Mouse (Mus musculus): ENCODE measurements around the gene Nkx6-1.

Nkx6-1 gene

DNA sequence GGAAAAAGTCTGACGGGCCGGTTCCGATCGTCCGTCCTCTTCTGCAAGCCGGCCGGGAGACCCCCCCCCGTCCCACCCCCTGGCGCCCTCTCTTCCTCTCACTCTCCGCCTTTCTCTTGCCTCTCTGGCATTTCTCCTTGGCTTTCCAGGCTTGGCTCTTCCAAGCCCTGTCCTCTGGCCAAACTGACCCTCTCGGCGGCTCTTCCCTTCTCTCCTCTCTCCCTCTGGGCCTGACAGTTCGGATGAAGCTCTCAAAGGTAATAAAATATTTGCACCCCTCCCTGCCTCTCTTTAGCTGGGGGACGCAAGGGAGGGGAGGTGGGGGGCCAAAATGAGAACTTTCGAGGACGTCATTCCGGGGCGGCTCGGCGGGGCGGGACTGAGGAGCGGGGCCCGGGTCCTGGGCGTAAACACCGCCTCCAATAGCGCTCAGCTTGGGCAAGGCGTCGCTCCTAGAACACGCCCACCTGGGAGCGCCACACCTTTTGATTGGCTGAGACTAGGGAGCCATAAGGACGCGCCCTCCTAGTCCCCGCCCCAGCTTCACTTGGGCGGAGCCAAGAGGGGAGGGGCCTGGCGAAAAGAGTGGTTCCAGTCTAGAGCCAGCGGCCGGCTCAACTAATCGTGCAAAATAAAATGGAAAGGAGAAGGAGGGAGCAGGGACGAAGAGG lies at the start of gene Nkx6-1:
TSS of gene Nkx6-1 (minus strand) at position 52 of the 671 bp plus-strand sequence.
- no peak for DNase-seq

DNA sequence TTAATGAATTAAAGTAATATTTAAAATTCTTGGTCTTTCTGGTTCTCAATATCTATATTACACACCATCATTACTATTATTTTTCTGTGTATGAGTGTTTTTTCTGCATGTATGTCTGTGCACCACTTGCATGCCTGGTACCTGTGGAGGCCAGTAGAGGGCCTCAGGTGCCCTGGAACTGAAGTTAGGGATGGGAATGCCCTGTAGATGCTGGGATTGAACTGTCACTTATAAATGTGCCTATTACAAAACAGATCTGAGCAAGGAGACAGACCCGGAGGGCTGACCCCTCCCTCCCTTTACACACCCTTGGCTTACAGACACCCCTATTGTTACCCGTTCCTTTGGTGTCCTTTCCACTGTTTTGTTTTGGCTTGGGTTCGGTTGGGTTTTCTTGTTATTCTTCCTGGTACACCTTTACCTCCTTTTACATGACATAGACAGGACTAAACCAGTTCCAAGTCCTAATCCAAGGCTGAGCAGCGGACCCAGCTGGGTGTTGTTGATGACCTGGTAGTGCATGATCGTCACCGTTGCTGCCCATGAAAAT lies 48.3 kb upstream of the Nkx6-1 start:
- no peak for DNase-seq

GRCm38 (mm10) chr5:101703374-101704260 lies 38.8 kb upstream of the Nkx6-1 start:
- DNase-seq, result no peak

- no peak for DNase-seq
Measured at GRCm38 (mm10) chr5:101702636-101703035, 37.8 kb upstream of the Nkx6-1 start.

DNA sequence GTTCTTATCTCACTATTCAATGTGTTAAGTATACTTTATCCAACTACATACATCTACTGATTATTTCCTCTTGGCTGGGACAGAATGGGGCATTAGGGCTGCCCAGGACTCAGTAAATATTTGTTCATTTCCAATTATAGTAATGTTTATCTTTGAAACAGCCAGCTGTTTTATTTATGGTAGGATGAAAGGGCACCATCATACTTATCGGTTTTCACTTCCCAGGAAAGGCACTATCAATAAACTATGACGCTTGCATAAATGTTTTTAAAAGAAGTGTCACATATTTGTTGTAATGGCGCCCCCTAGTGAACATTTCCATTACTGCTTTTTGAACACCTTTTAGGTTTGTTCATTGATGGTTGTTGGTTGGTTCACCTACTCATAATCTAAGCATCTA lies 35.8 kb upstream of the Nkx6-1 start:
- no peak for DNase-seq

DNA sequence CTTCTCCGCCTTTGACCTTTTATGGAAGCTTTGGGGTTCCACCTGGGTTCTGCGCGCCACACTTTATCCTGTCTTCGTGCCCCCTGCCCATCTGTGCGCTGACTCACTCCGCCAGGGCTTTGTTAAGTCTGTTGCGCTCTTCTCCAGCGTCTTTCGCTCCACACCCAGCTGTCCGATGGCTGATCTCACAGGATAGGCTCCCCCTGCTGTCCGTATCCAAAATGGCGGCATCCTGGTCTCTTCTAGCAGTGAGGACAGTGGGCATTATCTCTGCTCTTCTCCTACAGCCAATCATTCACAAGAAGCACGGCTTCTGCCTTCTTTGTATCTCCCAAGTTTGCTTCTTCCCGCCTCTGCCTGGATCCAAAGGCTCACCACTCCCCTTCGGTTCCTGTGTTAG lies 23.8 kb upstream of the Nkx6-1 start:
- no peak for DNase-seq

DNA sequence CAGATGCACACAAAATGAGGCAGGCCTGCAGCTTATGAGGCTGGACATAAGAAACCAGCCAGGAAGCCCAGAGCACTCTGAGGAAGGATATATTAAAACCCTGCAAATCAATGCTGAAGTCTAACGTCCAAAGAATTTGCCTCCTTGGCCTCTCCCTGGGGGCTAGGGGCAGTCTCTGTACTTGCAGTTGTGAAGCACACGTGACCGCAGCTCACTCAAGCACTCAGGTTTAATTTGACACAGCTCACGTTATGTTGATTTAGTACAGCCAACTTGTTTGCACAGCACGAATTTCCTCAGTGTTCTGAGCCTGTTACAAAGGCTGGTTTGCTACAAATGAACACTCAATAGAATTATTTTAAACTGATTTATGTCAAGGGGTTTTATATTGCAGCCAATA lies 18.5 kb upstream of the Nkx6-1 start:
- DNase-seq, result no peak

GRCm38 (mm10) chr5:101680338-101680737 lies 15.5 kb upstream of the Nkx6-1 start:
- DNase-seq, result no peak

DNA sequence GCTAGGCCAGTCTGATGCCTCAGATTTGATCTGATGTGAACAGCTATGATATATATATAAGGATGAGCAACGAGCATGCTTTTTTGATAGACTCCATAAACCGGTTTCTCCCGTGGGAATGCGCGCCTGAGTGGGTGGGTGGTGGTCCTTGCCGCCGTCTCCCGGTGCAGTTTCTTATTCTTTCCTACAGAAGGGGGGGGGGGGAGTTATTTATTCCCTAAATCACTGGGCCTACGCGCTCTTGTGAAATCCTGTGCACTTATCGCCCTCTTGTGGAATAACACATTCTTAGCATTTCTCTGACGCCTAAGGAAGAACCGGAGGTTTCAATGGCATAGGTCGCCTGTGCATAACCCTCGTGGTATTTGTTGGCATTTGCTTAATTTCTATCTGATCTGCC lies 4.6 kb upstream of the Nkx6-1 start:
- DNase-seq, result no peak

- no peak for DNase-seq
Measured at GRCm38 (mm10) chr5:101668475-101668874, 3.7 kb upstream of the Nkx6-1 start.

DNA sequence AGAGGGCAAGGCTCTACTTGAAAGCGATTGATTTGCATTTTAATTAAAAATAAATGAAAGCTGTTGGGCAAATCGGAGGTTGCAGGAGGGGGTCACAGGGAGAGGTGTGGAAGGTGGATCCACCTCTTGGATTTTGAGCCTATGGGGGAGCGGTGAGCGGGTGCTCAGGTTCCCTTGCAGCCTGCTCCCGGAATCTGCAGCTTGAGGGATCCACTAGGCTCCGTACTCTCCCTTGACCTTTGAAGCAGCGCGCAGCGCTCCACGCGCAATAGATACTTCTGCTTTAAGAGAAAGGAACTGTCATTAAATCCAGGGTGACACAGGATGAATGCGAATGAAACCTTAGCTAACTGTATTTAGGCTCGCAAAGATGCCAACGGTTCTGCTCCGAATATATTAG lies 3.2 kb upstream of the Nkx6-1 start:
- no peak for DNase-seq

DNA sequence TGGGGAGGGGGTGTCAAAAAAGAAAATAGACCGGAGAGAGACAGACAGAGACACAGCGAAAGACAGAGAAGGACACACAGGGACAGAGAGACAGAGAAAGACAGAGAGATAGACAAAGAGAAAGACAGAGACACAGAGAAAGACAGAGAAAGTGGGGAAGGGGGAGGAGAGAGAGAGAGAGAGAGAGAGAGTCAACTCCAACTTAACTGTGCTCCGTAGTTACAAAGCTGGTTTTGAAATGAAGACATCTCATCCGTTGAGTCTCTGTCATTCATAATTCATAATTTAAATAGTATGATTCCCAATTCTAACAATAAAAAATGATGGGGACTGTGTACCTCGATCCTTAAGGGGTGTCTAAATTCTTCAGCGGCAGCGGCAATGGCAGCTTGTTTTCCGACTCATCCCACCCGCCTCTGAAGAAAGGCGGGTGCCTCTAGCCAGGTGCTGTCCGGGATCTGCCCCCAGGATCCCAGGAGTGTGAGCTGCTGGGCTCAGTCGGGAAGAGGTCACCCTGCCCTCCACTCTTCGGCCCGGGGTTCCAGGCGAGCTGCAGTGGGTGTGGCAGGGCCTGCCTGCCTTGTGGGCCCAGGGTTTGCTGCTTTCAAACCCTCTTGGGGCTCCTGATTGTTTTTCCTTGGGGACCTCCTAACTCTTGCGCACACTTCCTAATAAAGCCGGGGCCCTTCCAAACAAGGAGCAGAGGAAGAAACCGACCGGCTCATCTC lies 2.6 kb upstream of the Nkx6-1 start:
- no peak for DNase-seq

DNA sequence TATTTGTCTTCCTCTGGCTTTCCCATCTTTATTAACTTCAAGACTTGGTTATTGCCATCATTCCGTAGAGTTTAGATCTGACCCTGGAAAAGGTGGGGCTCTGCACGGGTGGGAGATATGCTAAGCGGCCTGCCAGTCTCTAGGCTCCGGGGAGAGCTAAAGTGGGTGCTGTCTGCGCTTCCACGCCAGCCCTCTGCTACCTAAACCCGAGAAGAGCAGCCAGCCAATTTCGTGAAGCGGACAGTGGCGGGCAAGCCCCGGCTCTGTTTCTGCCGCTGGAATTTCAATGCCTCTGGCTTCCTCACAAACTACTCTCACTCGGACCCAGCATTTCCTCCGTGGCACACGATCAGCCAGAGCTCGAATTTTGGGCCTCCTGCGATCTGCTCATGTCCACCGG lies 1.9 kb upstream of the Nkx6-1 start:
- no peak for DNase-seq

GRCm38 (mm10) chr5:101666091-101666490 lies 1.3 kb upstream of the Nkx6-1 start:
- no peak for DNase-seq

DNA sequence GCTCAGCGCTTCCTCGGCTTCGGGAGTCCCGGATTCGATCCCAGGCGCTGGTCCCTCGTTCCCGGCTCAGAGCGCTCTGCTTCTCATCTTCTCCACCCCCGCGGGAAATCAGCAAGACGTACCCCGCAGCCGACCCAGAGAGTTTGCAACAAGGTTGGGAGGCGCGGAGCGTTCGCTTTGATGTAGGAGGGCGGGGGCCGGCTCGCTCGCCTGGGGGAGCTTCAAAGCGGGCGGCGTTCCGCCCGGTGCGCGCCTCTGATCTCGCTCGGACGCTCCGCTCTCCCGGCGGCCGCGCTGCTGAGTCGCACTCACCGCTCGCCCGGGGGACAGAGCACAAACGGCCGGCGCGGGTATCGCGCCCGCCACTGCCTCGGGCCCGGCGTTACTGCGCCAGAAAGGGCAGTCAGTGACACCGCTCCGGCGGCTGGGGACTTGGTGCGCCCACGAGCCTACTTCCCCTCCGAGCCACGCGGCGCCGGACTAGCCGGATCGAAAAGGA lies 324 bp downstream of the Nkx6-1 start:
- DNase-seq, result no peak

- no peak for DNase-seq
Measured at GRCm38 (mm10) chr5:101663621-101664422, 974 bp downstream of the Nkx6-1 start.

DNA sequence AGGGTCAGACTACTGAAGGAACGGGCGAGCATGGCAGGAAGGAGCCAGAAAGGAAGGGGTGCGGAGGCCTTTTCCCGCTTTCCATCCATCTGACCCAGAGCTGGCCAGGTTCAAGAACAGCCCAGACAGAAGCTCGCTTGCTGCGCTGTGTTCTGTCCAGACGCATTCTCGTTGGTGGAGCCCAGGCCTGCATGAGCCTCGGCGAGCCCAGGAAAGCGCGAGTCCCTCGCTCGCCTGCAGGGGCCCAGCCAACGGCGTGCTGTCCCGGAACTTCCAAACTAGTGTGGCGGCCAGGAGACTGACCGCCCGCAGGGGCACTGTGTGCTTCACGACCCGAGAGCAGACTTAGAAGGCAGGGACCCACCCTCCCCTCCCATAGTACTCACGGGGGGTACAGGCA lies 1.6 kb downstream of the Nkx6-1 start:
- DNase-seq, result no peak

- no peak for DNase-seq
Measured at GRCm38 (mm10) chr5:101662485-101662884, 2.3 kb downstream of the Nkx6-1 start.

DNA sequence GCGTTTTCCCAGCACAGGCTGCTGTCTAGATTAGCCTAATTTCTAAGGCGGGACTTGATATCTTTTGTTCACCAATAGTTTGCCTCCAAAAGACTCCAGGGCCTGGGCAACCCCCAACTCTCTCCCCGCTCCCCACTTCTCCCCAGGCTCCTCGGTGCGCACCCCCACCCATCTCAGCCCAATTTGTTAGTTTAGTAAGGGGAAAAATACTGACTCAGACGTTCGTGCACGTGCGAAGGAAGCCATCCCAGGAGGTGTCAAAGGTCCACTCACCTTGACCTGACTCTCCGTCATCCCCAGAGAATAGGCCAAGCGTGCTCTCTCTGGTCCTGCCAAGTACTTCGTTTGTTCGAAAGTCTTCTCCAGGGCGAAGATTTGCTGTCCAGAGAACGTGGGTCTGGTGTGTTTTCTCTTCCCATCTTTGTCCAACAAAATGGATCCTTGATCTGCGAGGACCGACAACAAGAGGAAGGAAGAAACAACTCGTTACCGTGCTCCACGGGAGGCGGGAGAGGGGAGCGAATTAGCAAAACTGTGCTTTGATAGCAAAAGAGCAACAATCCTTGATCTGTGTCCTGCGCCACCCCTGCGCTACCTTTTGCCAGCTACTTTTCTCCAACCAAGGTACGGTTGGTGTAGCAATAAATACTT lies 3.1 kb downstream of the Nkx6-1 start:
- no peak for DNase-seq

- DNase-seq, result no peak
Measured at GRCm38 (mm10) chr5:101660666-101661065, 4.1 kb downstream of the Nkx6-1 start.

DNA sequence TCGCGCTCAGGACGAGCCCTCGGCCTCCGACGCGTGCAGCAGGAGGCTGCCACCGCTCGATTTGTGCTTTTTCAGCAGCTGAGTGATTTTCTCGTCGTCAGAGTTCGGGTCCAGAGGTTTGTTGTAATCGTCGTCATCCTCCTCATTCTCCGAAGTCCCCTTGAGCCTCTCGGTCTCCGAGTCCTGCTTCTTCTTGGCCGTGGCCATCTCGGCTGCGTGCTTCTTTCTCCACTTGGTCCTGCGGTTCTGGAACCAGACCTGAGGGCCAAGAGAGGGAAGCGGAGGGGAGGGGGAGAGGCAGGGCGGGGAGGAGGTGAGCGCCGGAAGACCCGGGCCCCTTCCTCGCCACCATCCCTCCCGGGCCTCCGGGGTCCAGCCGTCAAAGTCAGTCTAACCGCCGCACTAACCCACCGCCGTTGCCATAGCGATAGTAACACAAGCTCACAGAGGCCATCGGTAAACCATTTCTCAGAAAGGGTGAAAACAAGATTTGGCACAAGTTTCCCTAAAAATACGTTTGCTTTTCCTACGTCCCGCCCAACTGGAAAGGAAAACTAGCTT lies 5.3 kb downstream of the Nkx6-1 start:
- DNase-seq, result no peak

GRCm38 (mm10) chr5:101658984-101659290 lies 5.9 kb downstream of the Nkx6-1 start:
- DNase-seq, result no peak
